Mouse (Mus musculus) left cerebral cortex, adult 8-10 months (tissue): ENCODE results near the gene Inpp5a. TPM values are rescaled to one million over a fixed set of nuclear protein-coding genes. Genes with fewer than 3 reads are reported as not detected.
A peak's percentile ranks its signal among the peaks of the same experiment; 100 is the strongest.

Experiments
- DNase-seq, 2 experiments: peaks; one replicate each; pipeline ENCODE4 v3.0.0; 2022; ENCODE audit warnings: low spot score in 2 of 2
- total RNA-seq, 4 experiments: library from RNA; stranded (reverse); gene quantifications; 2 replicates each; pipeline ENCODE4 v1.2.4; 2022

Inpp5a gene
- total RNA-seq, 4 experiments from 2014 or later: 55.8 to 63.9 (median 59.9) TPM

GRCm38 (mm10) chr7:139369501-139370088 lies 19.3 kb upstream of the Inpp5a start:
- no peak for DNase-seq

- DNase-seq: no peak
These were observed 17.5 kb upstream of the Inpp5a start for GRCm38 (mm10) chr7:139371389-139371788.

GRCm38 (mm10) chr7:139377381-139377780 lies 11.5 kb upstream of the Inpp5a start:
- DNase-seq: no peak

GRCm38 (mm10) chr7:139378355-139378754 lies 10.6 kb upstream of the Inpp5a start:
- no peak for DNase-seq

GRCm38 (mm10) chr7:139379745-139380144 lies 9.2 kb upstream of the Inpp5a start:
- DNase-seq: no peak

DNA sequence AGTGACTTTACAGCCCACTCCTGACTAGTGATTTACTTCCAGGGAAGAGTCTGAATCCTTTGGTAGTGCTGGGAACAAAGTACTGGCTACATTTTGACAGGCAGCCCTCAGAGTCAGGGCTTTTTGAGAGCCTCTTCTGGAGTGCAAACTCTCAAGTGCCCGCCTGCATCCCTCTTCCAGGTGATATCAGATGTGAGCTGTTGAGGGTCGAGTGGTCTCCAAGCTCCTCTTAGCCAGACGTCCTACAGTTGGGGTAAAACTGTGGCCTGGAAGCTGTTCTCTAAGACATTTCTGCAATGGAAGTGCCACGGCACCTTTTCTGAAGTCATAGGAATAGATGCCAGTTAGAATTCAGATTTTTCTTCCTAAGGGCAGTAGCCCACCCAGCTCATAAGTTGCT lies 8.7 kb upstream of the Inpp5a start:
- no peak for DNase-seq

GRCm38 (mm10) chr7:139381877-139382276 lies 7.0 kb upstream of the Inpp5a start:
- DNase-seq: no peak

DNA sequence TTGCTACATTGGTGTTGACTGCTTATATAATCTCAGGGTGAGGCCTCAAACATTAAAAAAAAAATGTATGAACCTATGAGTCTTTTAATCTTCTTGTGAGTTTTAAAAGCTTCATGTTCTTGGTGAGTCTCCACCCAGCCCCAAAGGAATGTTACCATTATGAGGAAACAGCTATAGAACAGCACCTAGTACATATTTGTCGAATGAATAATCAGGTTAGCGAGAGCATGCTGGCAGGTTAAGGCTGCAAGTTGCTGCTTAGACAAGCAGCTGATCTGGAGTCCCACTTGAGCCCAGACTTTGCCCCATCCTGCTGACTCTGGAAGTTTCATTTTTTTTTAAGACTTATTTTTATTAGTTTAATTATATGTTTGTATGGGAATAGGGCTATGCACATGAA lies 6.1 kb upstream of the Inpp5a start:
- DNase-seq: no peak

DNA sequence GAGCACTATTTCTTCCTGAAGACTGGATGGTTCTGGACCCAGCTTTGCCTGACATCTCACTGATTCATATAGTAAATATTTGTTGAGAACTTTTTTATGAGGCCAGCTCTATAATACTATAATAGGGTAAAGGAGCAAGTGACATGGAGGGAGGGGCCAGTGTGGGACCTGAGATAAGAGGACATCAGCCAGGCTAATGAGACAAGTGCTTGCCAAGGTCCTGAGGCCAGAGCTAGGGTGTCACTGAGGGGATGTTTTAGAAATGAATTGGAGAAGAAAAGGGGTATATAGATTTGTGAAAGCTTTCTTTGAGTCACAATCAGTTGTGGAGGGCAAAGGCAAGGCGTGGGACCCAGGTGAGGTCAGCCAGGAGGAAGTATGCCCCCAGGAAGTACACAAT lies 4.4 kb upstream of the Inpp5a start:
- no peak for DNase-seq

- no peak for DNase-seq
These were observed 3.9 kb upstream of the Inpp5a start for GRCm38 (mm10) chr7:139384916-139385530.

GRCm38 (mm10) chr7:139386933-139387690 lies 1.8 kb upstream of the Inpp5a start:
- no peak for DNase-seq

DNA sequence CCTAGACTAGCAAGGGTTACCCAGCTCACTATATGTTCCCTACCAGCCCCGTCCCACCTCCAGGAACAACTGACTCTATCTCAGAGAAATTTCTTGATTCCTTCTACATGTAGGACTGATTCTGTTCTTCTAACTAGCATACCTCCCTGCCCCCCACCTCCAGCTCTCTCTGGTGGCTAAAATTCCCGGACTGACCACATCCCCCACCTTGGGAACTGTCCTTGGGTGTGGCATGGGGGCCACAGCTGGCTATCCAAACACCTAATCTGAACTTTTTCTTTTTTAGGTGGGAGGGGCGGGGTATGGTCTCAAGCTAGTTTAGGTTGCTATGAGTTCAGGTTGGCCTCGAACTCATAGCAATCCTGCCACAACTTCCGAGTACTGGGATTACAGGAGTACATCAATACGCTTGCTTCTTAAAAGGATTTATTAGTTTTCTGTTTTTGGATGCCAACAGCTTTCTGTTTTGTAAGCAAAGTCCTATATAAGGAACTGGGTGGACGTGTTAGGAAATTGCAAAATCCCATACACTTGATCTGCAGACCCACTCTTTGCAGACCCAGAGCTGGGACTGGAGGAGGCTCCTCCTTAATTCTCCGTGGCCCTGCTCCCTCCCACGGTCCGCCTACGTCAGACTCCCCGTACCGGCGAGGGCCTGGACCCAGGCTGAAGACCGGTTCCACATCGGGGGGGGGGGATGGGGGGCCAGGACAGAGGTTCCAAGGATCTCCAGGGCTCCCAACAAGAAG lies 814 bp upstream of the Inpp5a start:
- no peak for DNase-seq

- no peak for DNase-seq
These were observed 378 bp downstream of the Inpp5a start for GRCm38 (mm10) chr7:139389213-139389761.

- no peak for DNase-seq
These were observed 1.5 kb downstream of the Inpp5a start for GRCm38 (mm10) chr7:139390380-139390779.

DNA sequence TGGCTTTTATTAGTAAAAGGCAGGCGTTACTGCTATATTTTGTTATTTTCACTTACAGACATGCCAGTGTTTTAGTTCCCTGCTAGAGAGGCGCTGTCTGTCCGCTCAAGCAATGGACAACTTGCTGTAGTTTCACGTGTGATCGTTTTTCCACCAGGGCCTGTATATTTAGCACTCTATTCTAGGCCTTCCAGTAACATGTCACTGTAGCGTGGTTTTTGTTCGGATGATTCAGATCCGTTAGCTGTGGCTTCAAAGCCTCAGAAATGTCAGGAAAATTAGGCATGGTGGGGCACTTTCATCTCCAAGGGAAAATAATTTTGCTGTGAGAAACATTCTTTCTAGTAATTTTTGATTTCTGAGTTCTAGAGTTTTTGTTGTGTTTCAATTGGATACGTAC lies 2.0 kb downstream of the Inpp5a start:
- DNase-seq: no peak

- DNase-seq: no peak
These were observed 2.8 kb downstream of the Inpp5a start for GRCm38 (mm10) chr7:139391691-139392090.

DNA sequence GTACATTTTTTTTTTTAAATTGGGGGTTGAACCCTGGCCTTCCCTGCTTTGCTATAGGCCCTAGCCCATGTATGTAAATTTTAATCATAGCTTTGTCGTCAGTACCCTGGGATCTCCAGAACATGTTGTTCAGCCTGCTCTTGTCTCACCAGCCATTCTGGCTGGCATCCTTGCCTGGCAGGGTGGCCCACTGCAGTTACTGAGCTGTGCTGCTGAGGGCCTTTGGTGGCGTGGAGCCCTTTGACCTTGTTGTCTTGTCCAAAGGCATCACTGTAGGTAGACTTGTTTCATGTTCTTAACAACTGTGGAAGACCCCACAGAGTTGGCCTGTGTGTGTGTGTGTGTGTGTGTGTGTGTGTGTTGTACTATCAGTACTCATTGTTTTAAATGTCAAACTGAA lies 3.2 kb downstream of the Inpp5a start:
- no peak for DNase-seq

- DNase-seq: no peak
These were observed 3.9 kb downstream of the Inpp5a start for GRCm38 (mm10) chr7:139392691-139393235.

- DNase-seq: peak in 1 of 2 experiments; percentile 53
These were observed 8.6 kb downstream of the Inpp5a start for GRCm38 (mm10) chr7:139397521-139397920.

DNA sequence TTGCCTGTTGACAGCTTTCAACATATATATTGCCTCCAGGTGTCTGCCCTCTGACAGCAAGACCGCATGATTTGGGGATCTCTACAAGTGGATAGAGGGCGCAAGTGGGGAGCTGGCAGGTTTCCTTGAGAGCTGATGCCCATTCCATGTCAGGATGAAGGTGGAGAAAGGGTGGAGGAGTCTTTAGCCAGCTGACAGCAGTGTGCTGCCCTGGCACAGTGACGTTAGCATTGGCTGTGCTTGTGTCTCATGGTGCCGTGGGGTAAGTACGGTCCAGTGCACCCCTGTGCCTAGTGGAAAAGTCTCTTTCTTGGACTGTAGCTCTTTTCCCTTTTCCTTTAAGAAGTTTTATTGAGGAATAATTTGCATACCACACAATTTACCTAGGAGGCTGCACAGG lies 9.2 kb downstream of the Inpp5a start:
- no peak for DNase-seq

GRCm38 (mm10) chr7:139398530-139399021 lies 9.7 kb downstream of the Inpp5a start:
- DNase-seq: no peak
